Mouse (Mus musculus) retina, embryonic 14.5 days (tissue): Measurements from ENCODE around the gene Olfr1106.

Experiments
- DNase-seq: peaks from one replicate; pipeline ENCODE4 v3.0.0-alpha.2; 2015; ENCODE audit warnings: low spot score

The Olfr1106 gene

DNA sequence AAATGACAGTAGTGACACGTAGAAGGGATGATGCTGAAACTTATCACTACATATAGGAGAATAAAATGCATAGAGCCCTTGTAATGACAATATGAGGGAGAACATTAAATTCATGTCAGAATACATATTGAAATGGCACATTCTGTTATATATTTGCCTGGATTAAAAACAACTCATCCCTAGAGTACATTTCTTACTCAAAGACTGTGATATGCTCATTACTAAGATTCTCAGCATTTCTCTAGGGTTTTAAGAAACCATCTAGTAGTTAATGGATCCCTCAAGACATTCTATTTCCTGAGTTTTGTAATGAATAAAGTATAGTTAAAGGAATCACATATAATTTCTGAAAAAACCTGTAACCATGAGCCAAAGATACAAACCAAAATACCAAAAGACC is at the start of gene Olfr1106:
Gene Olfr1106 (minus strand): TSS at position 101 of the 400 bp plus-strand sequence.
- no peak for DNase-seq

DNA sequence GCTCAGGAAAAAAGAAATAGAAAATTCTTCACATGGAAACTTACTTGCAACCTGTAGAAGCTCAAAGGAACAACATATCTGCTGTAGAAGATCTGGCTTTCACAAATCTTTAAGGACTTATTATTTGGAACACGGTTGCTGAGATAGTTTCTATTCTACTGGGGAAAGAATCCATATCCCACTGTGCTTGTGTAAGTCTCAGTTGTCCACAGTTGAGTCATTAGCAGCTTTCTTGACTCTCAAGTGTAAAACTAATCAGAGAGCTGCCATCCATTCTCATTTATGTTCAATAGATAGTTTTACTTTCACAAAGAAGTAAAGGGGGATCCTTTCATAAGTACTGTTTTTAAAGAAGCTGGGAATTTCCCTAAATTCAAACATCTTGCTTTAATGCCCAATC is 43.8 kb upstream of the Olfr1106 start, which contains the start of gene Olfr1109:
Gene Olfr1109 (minus strand): TSS at position 101 of the 400 bp plus-strand sequence.
- no peak for DNase-seq

DNA sequence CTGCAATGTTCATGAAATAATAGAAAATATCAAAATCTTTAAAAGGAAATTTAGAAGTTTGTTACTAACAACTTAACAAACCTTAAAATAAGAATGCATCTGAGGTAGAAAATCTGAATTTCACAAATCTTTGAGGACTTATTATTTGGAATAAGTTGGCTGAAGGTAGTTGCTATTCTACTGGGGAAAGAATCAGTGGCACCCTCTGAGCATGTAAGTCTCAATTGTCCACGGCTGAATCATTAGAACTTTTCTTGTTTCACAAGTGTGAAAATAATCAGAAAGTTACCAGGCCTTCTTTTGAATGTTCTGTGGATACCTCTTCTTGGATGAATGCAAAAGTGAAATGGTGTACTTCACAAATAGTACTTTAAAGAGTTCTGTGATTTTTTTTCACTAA is 23.6 kb upstream of the Olfr1106 start, which contains the start of gene Olfr1107:
Gene Olfr1107 (minus strand): TSS at position 101 of the 400 bp plus-strand sequence.
- DNase-seq = no peak

DNA sequence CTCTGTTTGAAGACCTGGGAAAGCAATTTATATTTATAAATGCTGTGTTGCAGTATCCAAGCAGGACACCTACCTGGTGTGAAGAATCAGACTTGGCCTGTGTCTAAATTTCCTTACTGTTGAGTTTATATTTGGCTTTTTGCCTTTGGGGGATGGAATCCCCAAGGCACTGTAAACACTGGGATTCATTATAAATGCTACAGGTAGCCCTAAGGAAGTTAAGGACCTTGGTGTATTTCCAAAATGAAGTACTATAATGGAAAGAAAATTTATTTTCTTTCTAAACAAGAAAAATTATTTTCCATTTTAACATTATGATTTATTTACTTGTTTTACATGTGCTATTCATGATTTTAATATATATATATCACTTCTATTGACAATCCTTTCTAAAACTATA is 15.6 kb downstream of the Olfr1106 start, which contains the start of gene Olfr1105:
Gene Olfr1105 (minus strand): TSS at position 101 of the 400 bp plus-strand sequence.
- no peak for DNase-seq

DNA sequence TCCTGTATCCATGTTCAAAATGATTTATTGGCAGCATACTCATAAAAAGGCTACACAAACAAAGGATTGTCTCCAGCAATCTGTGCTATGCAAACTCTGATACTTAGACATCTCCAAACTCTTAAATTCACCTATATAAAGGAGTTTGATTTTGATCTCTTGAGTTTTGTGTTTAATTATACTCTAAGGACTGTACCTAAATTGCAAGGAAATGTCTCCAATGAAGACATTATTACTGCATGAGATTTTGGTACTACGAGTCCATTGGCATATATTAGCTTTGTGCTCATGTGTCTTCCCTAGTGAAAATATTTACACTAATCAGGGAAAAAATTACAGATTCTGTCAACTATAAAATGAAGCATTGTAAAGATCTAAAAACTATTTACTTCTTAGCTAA is 25.1 kb downstream of the Olfr1106 start, which contains the start of gene Olfr1104:
Gene Olfr1104 (minus strand): TSS at position 101 of the 400 bp plus-strand sequence.
- DNase-seq = no peak

DNA sequence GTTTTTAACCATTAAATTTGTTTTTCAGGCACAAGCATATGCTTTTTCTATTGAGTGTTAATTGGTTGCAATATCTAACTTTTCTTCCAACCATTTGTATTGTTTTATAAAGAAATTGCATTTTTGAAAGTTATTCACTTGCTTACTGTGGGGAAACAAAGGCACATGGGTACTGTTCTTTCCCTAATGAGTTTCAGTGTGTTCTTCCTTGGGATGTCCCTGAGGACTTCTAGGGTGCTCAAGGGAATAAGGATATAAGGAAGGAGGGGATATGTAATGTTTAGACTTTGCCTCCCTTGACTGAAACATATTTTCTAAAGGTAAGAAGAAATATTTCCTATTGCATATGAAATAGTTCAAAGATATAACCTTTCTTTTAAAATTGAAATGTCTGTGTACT is 54.0 kb downstream of the Olfr1106 start, which contains the start of gene Olfr1102:
Gene Olfr1102 (plus strand): TSS at position 301 of the 400 bp plus-strand sequence.
- DNase-seq = no peak
